Mouse (Mus musculus) neural tube, embryonic 14.5 days (tissue): Measurements from ENCODE around the gene Epb41l4b. TPM values are rescaled to one million over a fixed set of nuclear protein-coding genes. Genes with fewer than 3 reads are reported as not detected.

ENCODE experiments used
- ATAC-seq: fragments of 200-750 bp; cut with Nextera tagmentation; 2 replicates; pipeline ENCODE4 v1.8.0; 2017; ENCODE audit warnings: low read depth, mild to moderate bottlenecking, moderate TSS enrichment, moderate library complexity
- H3K27ac ChIP-seq: fragments of 300-500 bp; sonication (generic); 2 replicates; pipeline ENCODE4 v1.5.1; 2014; ENCODE audit warnings: low read depth, mild to moderate bottlenecking, control low read depth, low read length, moderate library complexity, mixed read lengths
- H3K27me3 ChIP-seq: fragments of 300-500 bp; sonication (generic); 2 replicates; pipeline ENCODE4 v1.6.1; 2014; ENCODE audit warnings: low read length; ENCODE audit not compliant: control insufficient read depth, insufficient read depth
- H3K36me3 ChIP-seq: fragments of 300-500 bp; sonication (generic); 2 replicates; pipeline ENCODE4 v1.6.1; 2014; ENCODE audit warnings: low read length, mixed read lengths; ENCODE audit not compliant: control insufficient read depth, insufficient read depth
- H3K4me1 ChIP-seq: fragments of 300-500 bp; sonication (generic); 2 replicates; pipeline ENCODE4 v1.6.1; 2014; ENCODE audit warnings: low read length; ENCODE audit not compliant: control insufficient read depth, insufficient read depth
- H3K4me2 ChIP-seq: fragments of 300-500 bp; sonication (generic); 2 replicates; pipeline ENCODE4 v1.6.1; 2014; ENCODE audit warnings: mild to moderate bottlenecking, low read depth, low read length, control low read depth
- H3K4me3 ChIP-seq: fragments of 300-500 bp; sonication (generic); 2 replicates; pipeline ENCODE4 v1.5.1; 2014; ENCODE audit warnings: low read depth, low read length, control low read depth, mixed read lengths
- H3K9ac ChIP-seq: fragments of 300-500 bp; sonication (generic); replicated peaks from 2 replicates; pipeline ENCODE4 v1.6.1; 2014; ENCODE audit warnings: low read depth, mild to moderate bottlenecking, control low read depth, low read length, mixed read lengths
- H3K9me3 ChIP-seq: fragments of 300-500 bp; sonication (generic); 2 replicates; pipeline ENCODE4 v1.6.1; 2016; ENCODE audit warnings: low read length; ENCODE audit not compliant: control insufficient read depth
- WGBS: fragments of 180-500 bp; shearing (Covaris S2); extraction: QIAGEN DNeasy Blood & Tissue Kit; methylation state at CpG from one replicate; pipeline ENCODE4 v1.1.7; 2014; 5-methylcytosine and 5-hydroxymethylcytosine counted together
- polyA plus RNA-seq: library from polyadenylated mRNA; unstranded; fragments of >200 nt; fragmentation: Nextera tagmentation; extraction: Ambion mirVana; gene quantifications from 2 replicates; pipeline ENCODE4 v1.2.1, GENCODE M21; 2014

Epb41l4b gene
- polyA plus RNA-seq, 1 experiment from 2014 or later = 6.5 TPM

DNA sequence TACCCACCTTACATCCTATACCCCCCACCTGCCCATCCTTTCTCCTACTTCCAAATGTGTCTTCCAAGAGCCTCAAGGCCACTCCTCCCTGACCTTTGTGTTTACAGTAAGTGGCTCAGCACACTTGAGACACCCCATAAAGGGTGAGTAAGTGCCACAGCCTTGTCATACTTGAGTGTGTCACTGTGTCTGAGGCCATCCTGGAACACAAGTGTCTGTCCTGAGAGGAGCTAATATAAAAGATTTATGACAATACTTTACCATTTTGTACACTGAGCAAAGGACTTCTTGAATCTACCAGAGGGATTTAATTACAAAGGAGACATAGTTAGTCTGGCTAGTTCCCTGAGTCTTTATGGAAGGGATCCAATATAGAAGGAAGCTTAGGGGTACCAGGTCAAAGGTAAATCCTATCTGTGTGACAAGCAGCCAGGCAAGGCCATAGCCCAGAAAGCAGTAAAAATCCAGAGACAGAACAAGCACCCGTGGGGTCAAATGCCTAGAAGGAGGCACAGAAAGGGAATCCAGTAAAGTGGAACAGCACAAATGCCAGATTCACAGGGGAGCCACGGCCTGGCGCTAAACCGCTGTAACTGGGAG lies 2.9 kb downstream of the Epb41l4b start:
- Histone ChIP-seq H3K27ac (no peak overlapping the region), H3K4me1 (peaks cover 17% of the 10 kb centered on the region; the same call in 1 of the 2 replicates), H3K4me3 (no peak overlapping the region), H3K9me3 (no peaks in the 10 kb centered on the region), H3K9ac (no peak overlapping the region), H3K36me3 (no peaks in the 10 kb centered on the region), H3K27me3 (peaks cover 6% of the 10 kb centered on the region; the same call in 1 of the 2 replicates), H3K4me2 (peak overlapping the region; percentile 69; the same call in 1 of the 2 replicates)
- WGBS = 13% methylated on average over 4 of the region's 4 CpGs
- ATAC-seq = no peak

GRCm38 (mm10) chr4:57139433-57139832 lies 3.8 kb downstream of the Epb41l4b start:
- Histone ChIP-seq H3K9me3 (no peaks in the 10 kb centered on the region), H3K4me1 (peaks cover 17% of the 10 kb centered on the region; the same call in 1 of the 2 replicates), H3K36me3 (no peaks in the 10 kb centered on the region), H3K27ac (no peak overlapping the region), H3K27me3 (peaks cover 6% of the 10 kb centered on the region; the same call in 1 of the 2 replicates), H3K4me3 (no peak overlapping the region), H3K9ac (no peak overlapping the region), H3K4me2 (no peak overlapping the region)
- 70% methylated on average over 10 of the region's 10 CpGs for WGBS
- ATAC-seq = no peak

- no peaks in the 10 kb centered on the region for H3K36me3 ChIP-seq
- no peak overlapping the region for H3K9ac ChIP-seq
- no peak overlapping the region for H3K4me2 ChIP-seq
- H3K27me3 ChIP-seq = peaks cover 6% of the 10 kb centered on the region; the same call in 1 of the 2 replicates
- no peak for ATAC-seq
- H3K4me1 ChIP-seq = peaks cover 17% of the 10 kb centered on the region; the same call in 1 of the 2 replicates
- no peak overlapping the region for H3K4me3 ChIP-seq
- 79% methylated on average over 6 of the region's 6 CpGs for WGBS
- no peak overlapping the region for H3K27ac ChIP-seq
- H3K9me3 ChIP-seq = no peaks in the 10 kb centered on the region
Measured at GRCm38 (mm10) chr4:57138093-57138440, 5.2 kb downstream of the Epb41l4b start.

- ATAC-seq = no peak
- Histone ChIP-seq H3K9me3 (no peaks in the 10 kb centered on the region), H3K9ac (no peak overlapping the region), H3K27ac (no peak overlapping the region), H3K4me2 (no peak overlapping the region), H3K36me3 (no peaks in the 10 kb centered on the region), H3K4me1 (peaks cover 17% of the 10 kb centered on the region; the same call in 1 of the 2 replicates), H3K4me3 (no peak overlapping the region), H3K27me3 (peaks cover 6% of the 10 kb centered on the region; the same call in 1 of the 2 replicates)
- WGBS = 65% methylated on average over 8 of the region's 8 CpGs
Measured at GRCm38 (mm10) chr4:57137371-57138092, 5.7 kb downstream of the Epb41l4b start.

DNA sequence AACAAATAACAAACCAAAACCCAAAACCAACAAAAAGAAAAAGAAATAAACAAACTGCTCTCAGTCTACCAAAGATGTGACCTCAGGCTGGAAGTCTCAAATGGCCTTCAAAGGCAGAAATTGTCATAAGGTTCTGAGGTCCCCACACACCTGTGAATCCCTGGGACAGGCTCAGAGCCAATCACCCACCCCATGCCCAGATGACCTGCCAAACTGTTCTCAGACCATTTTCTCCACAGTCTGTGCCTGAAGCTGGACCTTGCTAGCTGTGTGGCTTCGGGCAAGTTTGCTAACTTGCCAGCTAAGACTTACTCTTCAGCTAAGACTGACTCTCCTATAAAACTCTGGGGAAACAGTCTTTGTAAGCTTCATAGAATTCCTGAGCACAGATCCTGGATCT lies 7.8 kb downstream of the Epb41l4b start:
- no peak for ATAC-seq
- H3K36me3 ChIP-seq = no peaks in the 10 kb centered on the region
- H3K27ac ChIP-seq = no peak overlapping the region
- H3K27me3 ChIP-seq = no peaks in the 10 kb centered on the region
- peaks cover 2% of the 10 kb centered on the region; the same call in 1 of the 2 replicates for H3K4me1 ChIP-seq
- no peak overlapping the region for H3K9ac ChIP-seq
- no peak overlapping the region for H3K4me3 ChIP-seq
- H3K4me2 ChIP-seq = no peak overlapping the region
- H3K9me3 ChIP-seq = no peaks in the 10 kb centered on the region
- WGBS = 59% methylated on average over 1 of the region's 1 CpGs

DNA sequence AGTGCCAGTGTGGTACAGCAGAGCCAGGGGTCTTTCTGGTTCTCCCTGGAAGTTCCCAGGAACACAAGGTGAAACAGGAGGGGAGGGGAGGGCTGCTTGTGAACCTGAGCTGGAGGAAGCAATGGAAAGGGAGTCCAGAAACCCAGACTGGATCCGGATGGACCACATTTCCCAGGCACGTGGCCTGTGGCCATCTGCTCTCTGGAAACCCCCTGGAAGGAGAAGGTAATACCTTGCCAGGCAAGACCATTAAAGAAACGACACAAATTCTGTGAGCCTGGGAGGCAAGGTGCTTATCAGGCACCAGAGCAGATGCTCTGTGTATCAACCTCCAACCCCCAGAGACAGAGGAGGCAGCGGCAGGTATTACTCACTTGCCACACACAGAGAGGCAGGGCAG lies 8.7 kb downstream of the Epb41l4b start:
- Histone ChIP-seq H3K4me2 (no peak overlapping the region), H3K9ac (no peak overlapping the region), H3K27me3 (no peaks in the 10 kb centered on the region), H3K4me3 (no peak overlapping the region), H3K9me3 (no peaks in the 10 kb centered on the region), H3K27ac (no peak overlapping the region), H3K4me1 (no peaks in the 10 kb centered on the region), H3K36me3 (no peaks in the 10 kb centered on the region)
- no peak for ATAC-seq
- 66% methylated on average over 4 of the region's 4 CpGs for WGBS

DNA sequence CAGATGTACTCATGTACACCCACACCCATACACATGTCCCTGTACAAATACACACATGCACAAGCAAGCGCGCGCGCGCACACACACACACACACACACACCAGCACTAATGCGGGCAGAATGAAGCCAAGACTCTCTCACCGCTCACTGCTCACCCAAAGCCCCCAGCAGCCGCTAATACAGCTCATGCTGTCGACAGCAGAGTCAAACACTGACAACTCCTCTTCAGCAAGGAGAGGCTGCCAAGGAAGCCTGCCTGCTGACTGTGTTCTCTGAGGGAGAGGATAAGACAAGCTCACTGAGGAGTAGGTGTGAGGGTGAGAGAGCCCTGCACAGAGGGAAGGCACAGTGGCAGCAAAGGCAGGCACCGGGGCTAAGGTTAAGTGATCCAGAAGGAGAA lies 11.4 kb downstream of the Epb41l4b start:
- Histone ChIP-seq H3K4me3 (no peak overlapping the region), H3K27me3 (no peaks in the 10 kb centered on the region), H3K36me3 (no peaks in the 10 kb centered on the region), H3K4me2 (no peak overlapping the region), H3K27ac (no peak overlapping the region), H3K9me3 (no peaks in the 10 kb centered on the region), H3K9ac (no peak overlapping the region), H3K4me1 (no peaks in the 10 kb centered on the region)
- WGBS = 89% methylated on average over 10 of the region's 10 CpGs
- no peak for ATAC-seq

GRCm38 (mm10) chr4:57129718-57130515 lies 13.3 kb downstream of the Epb41l4b start:
- H3K9me3 ChIP-seq = no peaks in the 10 kb centered on the region
- H3K27me3 ChIP-seq = no peaks in the 10 kb centered on the region
- no peak overlapping the region for H3K4me3 ChIP-seq
- H3K4me1 ChIP-seq = no peaks in the 10 kb centered on the region
- H3K36me3 ChIP-seq = no peaks in the 10 kb centered on the region
- ATAC-seq = no peak
- 62% methylated on average over 11 of the region's 11 CpGs for WGBS
- H3K9ac ChIP-seq = no peak overlapping the region
- H3K4me2 ChIP-seq = no peak overlapping the region
- no peak overlapping the region for H3K27ac ChIP-seq

GRCm38 (mm10) chr4:57123003-57123402 lies 20.2 kb downstream of the Epb41l4b start:
- H3K27ac ChIP-seq = 0 out of 2 replicates have a peak overlapping the region, but pooled peaks have one; percentile 6
- H3K4me3 ChIP-seq = no peak overlapping the region
- H3K4me2 ChIP-seq = no peak overlapping the region
- H3K9ac ChIP-seq = no peak overlapping the region
- H3K4me1 ChIP-seq = no peaks in the 10 kb centered on the region; the same call in 1 of the 2 replicates
- no peaks in the 10 kb centered on the region for H3K27me3 ChIP-seq
- WGBS = 40% methylated on average over 11 of the region's 11 CpGs
- no peaks in the 10 kb centered on the region for H3K9me3 ChIP-seq
- H3K36me3 ChIP-seq = no peaks in the 10 kb centered on the region
- no peak for ATAC-seq
